Mouse (Mus musculus): ENCODE measurements around the gene Zfp691.

Zfp691 gene

GRCm38 (mm10) chr4:119167663-119168062, 6.3 kb downstream of the Zfp691 start:
- peak; percentile 90 for DNase-seq (ENCODE audit: low spot score)

- no peak for DNase-seq (ENCODE audit: low spot score)
Observed at GRCm38 (mm10) chr4:119167068-119167467, 6.9 kb downstream of the Zfp691 start.

GRCm38 (mm10) chr4:119165916-119166315, 8.1 kb downstream of the Zfp691 start:
- no peak for DNase-seq (ENCODE audit: low spot score)

GRCm38 (mm10) chr4:119162990-119163389, 11.0 kb downstream of the Zfp691 start:
- DNase-seq (ENCODE audit: low spot score), result no peak

DNA sequence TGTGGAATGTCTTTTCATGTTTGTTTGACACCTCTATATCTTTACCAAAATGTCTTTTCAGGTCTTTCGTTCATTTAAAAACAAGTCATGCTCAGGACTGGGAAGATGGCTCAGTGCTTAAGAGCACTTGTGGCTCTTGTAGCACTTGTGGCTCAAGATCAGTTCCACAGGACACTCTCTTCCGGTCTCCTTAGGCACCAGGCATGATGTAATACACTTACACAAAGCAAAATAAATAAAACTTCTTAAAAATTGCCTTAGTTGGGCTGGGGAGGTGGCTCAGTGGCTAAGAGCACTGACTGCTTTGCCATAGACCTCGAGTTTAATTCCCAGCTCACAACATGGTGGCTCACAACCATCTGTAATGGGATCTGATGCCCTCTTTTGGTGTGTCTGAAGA, 12.6 kb downstream of the Zfp691 start:
- no peak for DNase-seq (ENCODE audit: low spot score)

DNA sequence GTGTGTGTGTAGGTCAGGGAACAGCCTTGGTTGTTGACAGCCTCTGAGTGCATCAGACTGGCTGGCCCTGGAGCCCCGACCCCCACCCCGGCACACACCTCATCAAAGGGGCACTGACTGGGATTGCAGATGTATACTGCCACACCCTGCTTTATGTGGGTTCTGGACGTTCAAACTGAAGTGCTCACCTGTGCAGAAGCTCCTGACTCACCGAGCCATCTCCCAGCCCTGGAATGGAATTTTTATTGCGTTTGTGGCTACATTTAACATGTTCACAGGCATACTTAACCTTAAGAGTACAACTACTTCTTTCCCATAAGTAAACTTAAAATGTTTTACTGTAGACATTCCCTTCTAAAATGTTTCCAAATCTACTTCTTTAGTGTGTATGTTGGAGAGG, 16.1 kb downstream of the Zfp691 start:
- no peak for DNase-seq (ENCODE audit: low spot score)

- DNase-seq (ENCODE audit: low spot score), result peak; percentile 80
Observed at GRCm38 (mm10) chr4:119157186-119157585, 16.8 kb downstream of the Zfp691 start.

GRCm38 (mm10) chr4:119148741-119149140, 25.3 kb downstream of the Zfp691 start:
- DNase-seq (ENCODE audit: low spot score), result no peak

DNA sequence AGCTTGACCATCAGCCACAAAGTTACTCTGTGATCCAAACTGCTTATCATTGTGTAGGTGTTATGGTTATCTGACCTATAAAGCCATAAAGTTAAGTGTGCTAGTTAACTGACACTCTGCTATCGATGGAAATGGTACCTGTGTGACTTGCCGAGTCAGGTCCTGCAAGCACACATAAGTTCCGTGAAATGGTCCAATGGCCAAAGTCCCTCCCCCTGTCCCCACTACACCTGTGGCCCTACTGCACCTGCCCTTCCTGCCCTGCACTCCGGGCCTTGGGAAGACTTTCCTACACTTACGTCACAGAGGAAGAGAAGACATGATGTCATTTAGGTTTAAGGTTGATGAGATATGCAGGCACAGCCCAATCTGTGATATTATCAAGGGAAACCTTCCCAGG, 26.6 kb downstream of the Zfp691 start:
- DNase-seq (ENCODE audit: low spot score), result no peak

DNA sequence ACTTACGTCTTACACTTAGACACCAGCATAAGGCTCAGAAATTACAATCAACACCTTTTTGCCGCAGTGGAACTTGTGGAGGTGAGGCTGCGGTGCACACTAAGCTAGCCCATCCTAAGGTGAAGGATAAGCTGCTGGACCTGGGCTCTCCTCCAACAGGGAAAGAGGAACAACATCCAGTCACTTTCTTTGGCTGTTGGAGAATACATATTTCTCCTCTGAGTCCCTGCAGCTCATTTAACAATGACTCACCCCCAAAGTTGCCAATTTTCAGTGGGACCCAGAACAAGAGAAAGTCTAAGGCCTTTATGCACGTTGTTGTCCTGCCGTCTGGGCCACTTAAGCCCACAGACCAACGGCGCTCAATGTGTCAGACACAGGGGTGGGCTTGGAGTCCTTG, 27.2 kb downstream of the Zfp691 start:
- DNase-seq (ENCODE audit: low spot score), result no peak

- peak; percentile 74 for DNase-seq (ENCODE audit: low spot score)
Observed at GRCm38 (mm10) chr4:119142230-119142871, 31.6 kb downstream of the Zfp691 start.

DNA sequence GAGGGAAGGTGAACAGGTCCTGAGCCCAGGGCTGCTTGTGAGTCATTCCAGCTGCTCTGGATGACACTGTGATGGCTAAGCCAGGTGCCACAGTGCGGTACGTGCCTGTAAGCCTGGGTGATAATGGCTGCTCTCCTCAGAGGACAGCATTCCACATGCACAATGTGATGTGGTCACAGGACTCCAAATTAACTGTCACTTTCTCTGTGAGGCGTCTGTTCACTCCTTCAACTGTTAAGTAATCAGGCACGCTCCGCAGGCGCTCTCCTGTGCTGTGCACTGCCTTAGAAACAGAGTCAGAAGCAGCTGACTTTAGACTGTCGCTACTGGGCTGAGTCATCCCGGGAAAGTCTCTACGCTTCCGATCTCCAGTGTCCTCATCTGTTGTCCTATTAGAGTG, 32.8 kb downstream of the Zfp691 start:
- no peak for DNase-seq (ENCODE audit: low spot score)

- peak; percentile 74 for DNase-seq (ENCODE audit: low spot score)
Observed at GRCm38 (mm10) chr4:119140126-119140525, 33.9 kb downstream of the Zfp691 start.

- DNase-seq (ENCODE audit: low spot score), result no peak
Observed at GRCm38 (mm10) chr4:119138776-119139175, 35.2 kb downstream of the Zfp691 start.

DNA sequence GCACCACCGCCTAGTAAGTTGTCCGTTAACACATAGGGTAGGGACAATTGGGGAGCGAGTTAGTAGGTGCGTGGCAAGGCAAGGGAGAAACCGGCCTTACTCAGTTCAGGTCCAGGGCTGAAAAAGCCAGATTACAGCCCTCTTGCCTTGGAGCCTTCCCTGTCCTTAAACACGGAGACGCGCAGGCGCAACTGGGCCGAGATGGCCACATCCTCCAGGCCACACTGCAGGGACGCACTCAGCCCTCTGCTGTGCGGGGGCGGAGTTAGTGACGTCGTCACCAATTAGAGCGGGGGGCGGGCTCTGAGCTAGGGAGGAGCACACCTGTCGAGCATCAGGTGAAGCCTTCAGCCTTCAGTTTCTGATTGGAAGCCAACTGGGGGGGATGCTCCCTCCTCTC, 35.8 kb downstream of the Zfp691 start:
- no peak for DNase-seq (ENCODE audit: low spot score)

DNA sequence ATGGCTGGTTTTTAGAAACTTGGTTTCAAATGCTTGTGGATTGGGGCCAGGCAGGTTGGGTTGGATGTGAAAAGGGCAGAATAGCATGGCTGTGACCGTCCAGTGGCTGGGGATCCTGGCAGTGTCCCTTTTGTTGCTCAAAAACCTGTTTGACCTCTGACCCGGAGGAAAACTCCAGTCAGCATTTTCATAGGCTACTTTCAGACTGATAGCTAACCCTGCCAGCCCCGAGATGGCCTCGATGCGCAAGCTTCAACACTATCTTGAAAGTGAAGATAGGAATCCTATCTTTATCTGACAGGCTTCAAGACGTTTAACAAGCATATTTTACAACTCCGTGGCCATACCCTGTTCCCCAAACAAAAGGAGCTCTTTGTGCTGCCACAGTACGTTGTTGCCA, 36.7 kb downstream of the Zfp691 start:
- DNase-seq (ENCODE audit: low spot score), result no peak

GRCm38 (mm10) chr4:119133860-119134259, 40.1 kb downstream of the Zfp691 start:
- no peak for DNase-seq (ENCODE audit: low spot score)

- DNase-seq (ENCODE audit: low spot score), result no peak
Observed at GRCm38 (mm10) chr4:119133306-119133705, 40.7 kb downstream of the Zfp691 start.

DNA sequence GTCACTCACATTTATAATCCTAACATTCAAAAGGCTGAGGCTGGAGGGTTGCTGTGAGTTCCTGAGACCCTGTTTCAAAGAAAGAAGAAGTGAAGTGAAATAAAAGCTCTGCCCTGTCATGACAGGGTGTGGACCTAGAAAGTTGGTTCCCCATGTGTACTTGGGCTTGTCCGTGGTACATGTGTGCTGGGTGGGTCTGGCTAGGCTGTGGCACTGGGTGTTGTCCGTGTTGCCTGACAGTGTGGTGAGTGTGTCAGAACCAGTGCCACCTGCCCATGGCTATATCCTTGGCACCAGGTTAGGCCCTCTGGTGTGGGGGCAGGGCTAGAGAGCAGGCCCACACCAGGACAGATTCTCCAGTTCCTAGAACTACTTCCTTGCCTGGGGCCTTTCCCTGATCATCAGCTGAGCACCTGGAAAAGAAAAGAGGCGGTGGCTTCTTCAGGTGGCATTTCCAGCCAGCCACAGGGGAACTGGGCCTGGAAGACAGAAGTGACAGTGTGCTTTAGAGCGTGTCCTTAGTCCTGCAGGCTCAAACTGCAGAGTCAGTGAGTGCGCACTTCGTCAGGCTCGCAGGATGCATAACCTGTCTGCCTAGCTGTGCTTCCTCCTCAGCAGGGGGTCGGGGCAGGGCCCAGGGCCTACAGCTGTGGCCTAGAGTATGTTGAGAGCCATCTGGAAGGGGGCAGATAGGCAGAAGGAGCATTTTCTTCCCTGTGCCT, 42.6 kb downstream of the Zfp691 start:
- no peak for DNase-seq (ENCODE audit: low spot score)

DNA sequence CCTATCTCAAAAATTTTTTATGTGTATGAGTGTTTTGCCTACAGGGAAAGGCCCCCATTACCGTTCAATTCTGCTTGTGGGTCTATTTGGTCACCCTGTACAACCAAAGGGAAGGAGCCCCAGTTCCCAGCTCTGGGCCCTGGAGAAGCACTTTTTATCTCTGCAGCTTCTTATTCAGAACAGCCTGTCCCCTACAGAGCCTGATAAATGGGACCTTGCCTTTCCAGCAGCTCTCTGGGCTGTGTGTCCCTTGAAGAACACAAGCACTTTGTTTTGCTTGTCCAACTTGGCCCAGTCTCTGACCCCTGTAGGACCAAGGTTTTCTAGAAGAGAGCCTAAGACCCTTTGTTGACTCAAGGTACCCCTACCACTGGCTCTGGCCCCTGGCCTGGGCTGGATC, 44.9 kb downstream of the Zfp691 start:
- no peak for DNase-seq (ENCODE audit: low spot score)

DNA sequence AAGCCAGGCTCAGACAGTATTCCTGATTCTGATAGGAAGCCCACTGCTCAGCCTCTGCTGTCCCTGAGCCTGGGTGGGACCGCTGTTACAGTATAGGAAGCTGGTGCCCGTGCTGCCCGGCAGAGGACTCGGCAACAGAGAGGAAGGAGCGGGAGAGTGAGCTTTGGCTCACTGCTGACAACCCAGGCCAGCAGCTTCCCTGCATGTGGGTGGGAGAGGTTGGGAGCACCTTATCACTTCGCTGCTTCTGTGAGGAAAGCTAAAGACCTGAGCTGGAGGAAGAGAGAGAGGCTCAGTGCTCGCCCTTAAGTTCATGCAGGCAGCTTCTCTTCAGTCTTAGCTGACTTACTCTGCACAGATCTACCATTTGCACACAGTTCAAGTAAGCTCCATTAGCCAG, 45.4 kb downstream of the Zfp691 start:
- DNase-seq (ENCODE audit: low spot score), result no peak

DNA sequence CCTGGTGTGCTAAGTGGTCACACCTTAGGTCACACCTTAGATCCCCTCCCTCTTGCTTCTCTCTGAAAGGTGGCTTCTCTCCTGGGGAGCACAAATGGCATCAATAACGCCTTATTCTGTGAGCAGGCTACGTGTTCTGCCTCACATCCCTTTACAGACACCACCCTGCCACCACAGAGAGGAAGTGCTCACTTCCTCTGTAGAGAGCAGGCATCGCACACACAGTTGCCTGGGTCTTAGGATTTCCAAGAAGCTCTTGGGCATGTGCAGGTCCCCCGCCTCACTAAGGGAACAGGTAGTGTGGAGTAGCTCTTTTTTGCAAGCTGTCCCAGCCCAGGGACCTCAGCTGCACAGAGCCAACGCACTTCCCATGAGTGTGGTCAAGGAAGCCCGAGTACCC, 46.8 kb downstream of the Zfp691 start:
- no peak for DNase-seq (ENCODE audit: low spot score)

DNA sequence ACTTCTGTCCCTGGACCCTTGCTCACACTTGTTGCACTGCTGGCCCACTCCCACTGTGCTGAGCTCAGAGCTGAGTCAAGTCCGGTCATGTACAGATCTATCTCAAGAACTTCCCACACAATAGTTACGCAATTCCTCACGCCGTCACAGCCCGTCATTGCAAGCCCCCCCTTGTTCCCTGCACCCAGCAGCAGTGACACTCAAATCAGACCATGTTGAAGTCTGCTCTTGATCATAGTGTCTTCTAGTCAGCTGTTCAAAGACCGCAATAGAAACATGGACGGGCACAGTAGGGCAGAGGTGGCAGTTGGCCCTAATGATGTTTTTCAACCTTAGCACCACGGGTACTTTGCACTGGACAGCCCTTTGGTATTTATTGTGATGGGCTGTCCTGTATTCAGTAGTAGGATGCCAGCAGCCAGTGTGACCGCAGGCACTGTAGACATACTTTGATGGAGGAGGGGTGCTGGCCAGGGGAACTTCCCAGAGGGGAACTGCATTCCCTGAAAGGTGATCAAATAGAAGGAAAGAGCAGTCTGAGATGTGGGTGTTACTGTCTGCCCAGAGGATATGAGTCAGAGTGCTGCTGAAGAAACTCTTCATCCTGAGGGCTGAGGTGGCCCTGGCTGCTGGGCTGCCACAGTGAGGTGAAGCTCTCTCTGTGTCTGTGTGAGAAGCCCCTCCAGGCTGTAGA, 48.3 kb downstream of the Zfp691 start:
- DNase-seq (ENCODE audit: low spot score), result no peak

Data from c-Kit-positive CD71-positive TER-119-positive erythroid progenitor cells, embryonic 14.5 days (primary cell).